Comparison of ENCODE assay signal across 22 mouse cellular contexts in the genomic region with DNA sequence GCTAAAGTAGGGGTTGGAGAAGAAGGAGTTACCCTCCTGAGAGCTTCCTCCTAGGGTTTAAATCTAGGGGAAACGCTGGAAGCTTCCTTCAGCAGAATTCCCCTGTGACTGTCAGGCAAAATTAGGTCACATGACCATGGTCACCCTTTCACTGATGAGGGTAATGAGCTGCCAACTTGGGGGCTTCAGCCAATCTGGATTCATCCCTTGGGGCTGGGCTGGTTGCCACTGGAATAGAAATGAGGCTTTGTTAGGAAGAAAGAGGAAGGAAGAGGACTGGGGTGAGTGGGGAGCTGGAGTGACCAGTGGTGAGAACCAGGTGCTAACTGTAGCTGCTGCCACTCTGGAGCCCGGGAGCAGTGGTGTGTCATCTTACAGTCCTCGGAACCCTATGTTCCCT. TPM values are rescaled to one million over a fixed set of nuclear protein-coding genes. Genes with fewer than 3 reads are reported as not detected.
"Had no signal": no experiment of that assay in that cellular context is flagged by ENCODE, and none has a peak within 500 bp of the region (broad histone marks: within the 10 kb centered on the region; RNA-seq: fewer than 3 reads in every experiment).

No protein-coding gene starts in this region.

- H3K4me2 ChIP-seq: limb, embryonic 15.5 days; liver, embryonic 12.5 days; lung, embryonic 14.5 days; neural tube, embryonic 13.5 days; stomach, embryonic 15.5 days had no signal

- H3K36me3 ChIP-seq: limb, embryonic 15.5 days; liver, embryonic 12.5 days; midbrain, embryonic 10.5 days; neural tube, embryonic 13.5 days; stomach, embryonic 15.5 days had no signal

- H3K27ac ChIP-seq: kidney, postnatal 0 days; limb, embryonic 15.5 days; liver, embryonic 12.5 days; midbrain, embryonic 10.5 days; neural tube, embryonic 13.5 days; stomach, embryonic 15.5 days had no signal

- H3K27me3 ChIP-seq: limb, embryonic 15.5 days; stomach, embryonic 15.5 days had no signal

- DNase-seq: kidney, adult 11 months; kidney, adult 9 months; kidney, postnatal 36 days; lung, embryonic 14.5 days; lung, postnatal 10 days; lung, postnatal 4 days; midbrain, embryonic 14.5 days; right cerebral cortex, adult 18-20 months; spleen, adult 18-20 months; thymus, adult 2 months; thymus, postnatal 25 days had no signal

- H3K9me3 ChIP-seq: limb, embryonic 15.5 days; liver, embryonic 12.5 days; neural tube, embryonic 13.5 days; stomach, embryonic 15.5 days had no signal

- H3K9ac ChIP-seq: limb, embryonic 15.5 days; liver, embryonic 12.5 days; lung, embryonic 14.5 days; neural tube, embryonic 13.5 days; stomach, embryonic 15.5 days had no signal

- ATAC-seq: liver, embryonic 12.5 days had no signal

- H3K4me3 ChIP-seq: limb, embryonic 15.5 days; liver, embryonic 12.5 days; midbrain, embryonic 10.5 days; neural tube, embryonic 13.5 days; stomach, embryonic 15.5 days had no signal

RNA-seq across cellular contexts. Expression of a gene that starts 32.9 kb away (rescaled TPM):
- total RNA-seq: layer of hippocampus, adult 18-20 months; layer of hippocampus, postnatal 14 days; left cerebral cortex, adult 18-20 months; left cerebral cortex, postnatal 14 days; megakaryocyte, adult 5-6 weeks had no signal
- polyA plus RNA-seq: midbrain, embryonic 14.5 days; neural tube, embryonic 13.5 days had no signal
